Mouse (Mus musculus) myocyte (in vitro differentiated cells): ENCODE results near the gene Nubpl.

Experiments
- MYOG ChIP-seq, 3 experiments: IDR thresholded peaks; one replicate each; pipeline ENCODE4 v1.6.1; 2011; ENCODE audit warnings: control low read depth in 2 of 3, low read depth in 2 of 3, mild to moderate bottlenecking in 2 of 3; ENCODE audit not compliant: insufficient read length in 2 of 3, control insufficient read depth in 1 of 3, insufficient read depth in 1 of 3
- POLR2A ChIP-seq: IDR thresholded peaks from one replicate; pipeline ENCODE4 v1.6.1; 2011; ENCODE audit warnings: low read depth, mild to moderate bottlenecking, control low read depth, moderate library complexity; ENCODE audit not compliant: insufficient read length
- POLR2AphosphoS2 ChIP-seq: IDR thresholded peaks from one replicate; pipeline ENCODE4 v1.6.1; 2011; ENCODE audit warnings: low read depth, control low read depth; ENCODE audit not compliant: insufficient read length

DNA sequence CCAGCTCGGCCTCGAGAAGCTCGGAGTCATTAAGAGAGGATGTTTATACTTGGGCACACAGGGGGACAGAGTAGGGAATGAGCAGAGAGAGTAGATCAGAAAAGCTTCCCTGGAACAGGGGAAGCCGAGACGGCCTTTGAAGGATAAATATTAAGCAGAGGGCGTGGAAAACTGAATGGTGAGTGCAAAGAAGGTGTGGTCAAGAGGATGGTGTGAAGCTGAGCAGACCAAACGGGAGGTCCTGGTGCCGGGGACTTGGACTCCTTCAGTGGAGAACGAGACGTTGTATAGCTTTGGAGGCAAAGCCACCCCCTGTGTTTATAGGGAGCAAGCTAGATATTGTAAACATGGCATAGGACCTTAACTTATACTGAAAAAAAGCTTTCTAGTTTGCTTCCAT, 261.9 kb downstream of the Nubpl start:
- TF ChIP-seq MYOG (IDR thresholded peaks at IDR 0.05; ENCODE audit: control insufficient read depth in 1 of 3, insufficient read depth in 1 of 3, insufficient read length in 2 of 3, low read depth in 2 of 3) (no peak), POLR2AphosphoS2 (no peak), POLR2A (no peak)
